Mouse (Mus musculus): ENCODE measurements around the gene Iqce. TPM values are rescaled to one million over a fixed set of nuclear protein-coding genes. Genes with fewer than 3 reads are reported as not detected.

Iqce gene
- polyA plus RNA-seq, 1 experiment = 30.0 TPM

DNA sequence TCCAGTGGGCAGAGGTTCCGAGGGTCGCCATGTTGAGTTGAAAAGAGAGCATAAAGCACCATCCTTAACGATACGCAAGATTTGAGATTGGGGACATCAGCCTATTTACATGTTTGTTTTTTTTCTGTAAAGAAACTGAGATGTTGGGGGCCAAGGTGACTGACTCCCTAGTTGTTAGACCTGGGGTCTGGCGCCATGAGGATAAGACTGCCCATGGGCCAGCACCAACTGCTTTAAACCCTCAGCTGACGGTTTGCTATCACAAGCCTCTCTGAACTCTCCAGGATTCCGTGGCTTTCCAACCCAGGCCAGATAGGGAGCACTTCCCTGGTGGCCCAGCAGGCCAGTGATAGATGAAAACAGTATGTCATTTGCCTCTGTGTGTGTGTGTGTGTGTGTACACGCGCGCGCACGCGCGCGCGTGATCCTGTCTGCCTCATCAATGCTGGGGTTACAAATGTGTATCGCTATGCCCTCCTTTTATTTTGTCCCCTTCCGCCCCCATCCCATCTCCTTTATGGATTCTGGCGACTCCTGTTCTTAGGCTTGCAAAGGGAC lies 519 bp upstream of the Iqce start:
- Histone ChIP-seq H3K4me3 (ENCODE audit: control insufficient read depth, insufficient read depth, low read length) (no peak overlapping the region), H3K36me3 (ENCODE audit: control insufficient read depth, insufficient read depth, low read length) (no peaks in the 10 kb centered on the region), H3K4me1 (replicated peaks; ENCODE audit: control insufficient read depth, insufficient read depth, low read length) (peaks cover 28% of the 10 kb centered on the region), H3K27ac (ENCODE audit: control insufficient read depth, insufficient read depth, low read length) (peak overlapping the region; percentile 8; the same call in 1 of the 2 replicates), H3K27me3 (ENCODE audit: control insufficient read depth, insufficient read depth, low read length) (no peaks in the 10 kb centered on the region)
- TF ChIP-seq CTCF (IDR thresholded peaks at IDR 0.05; ENCODE audit: borderline replicate concordance, control insufficient read depth, extremely low read depth, insufficient read depth, low read length, poor library complexity) (no peak), POLR2A (IDR thresholded peaks at IDR 0.05; ENCODE audit: control insufficient read depth, extremely low read depth, insufficient read depth, low read length, poor library complexity) (no peak)
- DNase-seq = peak; percentile 13
- WGBS = 88% methylated on average over 19 of the region's 19 CpGs

GRCm38 (mm10) chr5:140701661-140702060 lies 517 bp downstream of the Iqce start:
- DNase-seq = no peak
- Histone ChIP-seq H3K36me3 (ENCODE audit: control insufficient read depth, insufficient read depth, low read length) (no peaks in the 10 kb centered on the region), H3K27me3 (ENCODE audit: control insufficient read depth, insufficient read depth, low read length) (no peaks in the 10 kb centered on the region), H3K4me1 (replicated peaks; ENCODE audit: control insufficient read depth, insufficient read depth, low read length) (peaks cover 28% of the 10 kb centered on the region), H3K27ac (ENCODE audit: control insufficient read depth, insufficient read depth, low read length) (no peak overlapping the region), H3K4me3 (ENCODE audit: control insufficient read depth, insufficient read depth, low read length) (peak overlapping the region; percentile 77)
- TF ChIP-seq POLR2A (IDR thresholded peaks at IDR 0.05; ENCODE audit: control insufficient read depth, extremely low read depth, insufficient read depth, low read length, poor library complexity) (no peak), CTCF (IDR thresholded peaks at IDR 0.05; ENCODE audit: borderline replicate concordance, control insufficient read depth, extremely low read depth, insufficient read depth, low read length, poor library complexity) (no peak)
- under 1% methylated on average over 25 of the region's 25 CpGs for WGBS

- H3K4me3 ChIP-seq (ENCODE audit: control insufficient read depth, insufficient read depth, low read length) = no peak overlapping the region
- no peak for DNase-seq
- no peak for TF ChIP-seq POLR2A (IDR thresholded peaks at IDR 0.05; ENCODE audit: control insufficient read depth, extremely low read depth, insufficient read depth, low read length, poor library complexity)
- no peak for TF ChIP-seq CTCF (IDR thresholded peaks at IDR 0.05; ENCODE audit: borderline replicate concordance, control insufficient read depth, extremely low read depth, insufficient read depth, low read length, poor library complexity)
Measured at GRCm38 (mm10) chr5:140699776-140700175, 2.4 kb downstream of the Iqce start.

DNA sequence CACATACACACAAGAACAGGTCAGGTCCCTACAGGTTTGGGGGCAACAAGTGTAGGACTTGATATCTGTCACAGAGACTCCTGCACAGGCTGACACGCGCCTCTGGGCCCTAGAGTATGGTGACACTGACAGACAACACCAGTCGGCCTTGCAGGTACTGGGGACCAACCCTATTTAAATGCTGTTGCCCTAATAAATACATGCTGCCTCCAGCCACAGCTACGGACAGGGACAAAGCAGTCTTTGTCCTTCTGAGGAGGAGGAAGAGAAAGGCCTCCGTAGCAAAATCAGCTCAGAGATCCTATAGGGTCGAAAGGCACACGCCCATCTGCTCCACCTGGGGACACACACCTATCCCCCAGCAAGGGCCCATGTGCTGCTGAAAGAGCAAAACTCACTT lies 6.2 kb downstream of the Iqce start:
- Histone ChIP-seq H3K36me3 (ENCODE audit: control insufficient read depth, insufficient read depth, low read length) (no peaks in the 10 kb centered on the region), H3K4me3 (ENCODE audit: control insufficient read depth, insufficient read depth, low read length) (no peak overlapping the region), H3K4me1 (replicated peaks; ENCODE audit: control insufficient read depth, insufficient read depth, low read length) (peaks cover under 1% of the 10 kb centered on the region), H3K27me3 (ENCODE audit: control insufficient read depth, insufficient read depth, low read length) (no peaks in the 10 kb centered on the region), H3K27ac (ENCODE audit: control insufficient read depth, insufficient read depth, low read length) (no peak overlapping the region)
- TF ChIP-seq CTCF (IDR thresholded peaks at IDR 0.05; ENCODE audit: borderline replicate concordance, control insufficient read depth, extremely low read depth, insufficient read depth, low read length, poor library complexity) (no peak), POLR2A (IDR thresholded peaks at IDR 0.05; ENCODE audit: control insufficient read depth, extremely low read depth, insufficient read depth, low read length, poor library complexity) (no peak)
- WGBS = 94% methylated on average over 7 of the region's 7 CpGs
- no peak for DNase-seq

More at GRCm38 (mm10) chr5:140699776-140700175, 2.4 kb downstream of the Iqce start:
- peaks cover 18% of the 10 kb centered on the region for H3K4me1 ChIP-seq (replicated peaks; ENCODE audit: control insufficient read depth, insufficient read depth, low read length)
- 92% methylated on average over 9 of the region's 9 CpGs for WGBS
- H3K27me3 ChIP-seq (ENCODE audit: control insufficient read depth, insufficient read depth, low read length) = no peaks in the 10 kb centered on the region
- no peak overlapping the region for H3K27ac ChIP-seq (ENCODE audit: control insufficient read depth, insufficient read depth, low read length)
- H3K36me3 ChIP-seq (ENCODE audit: control insufficient read depth, insufficient read depth, low read length) = no peaks in the 10 kb centered on the region

- no peak overlapping the region for H3K4me3 ChIP-seq (ENCODE audit: control insufficient read depth, insufficient read depth, low read length)
- no peaks in the 10 kb centered on the region for H3K4me1 ChIP-seq (replicated peaks; ENCODE audit: control insufficient read depth, insufficient read depth, low read length)
- DNase-seq = no peak
- no peaks in the 10 kb centered on the region for H3K27me3 ChIP-seq (ENCODE audit: control insufficient read depth, insufficient read depth, low read length)
- H3K27ac ChIP-seq (ENCODE audit: control insufficient read depth, insufficient read depth, low read length) = no peak overlapping the region
- H3K36me3 ChIP-seq (ENCODE audit: control insufficient read depth, insufficient read depth, low read length) = peaks cover 5% of the 10 kb centered on the region; the same call in 1 of the 2 replicates
- TF ChIP-seq POLR2A (IDR thresholded peaks at IDR 0.05; ENCODE audit: control insufficient read depth, extremely low read depth, insufficient read depth, low read length, poor library complexity) (no peak), CTCF (IDR thresholded peaks at IDR 0.05; ENCODE audit: borderline replicate concordance, control insufficient read depth, extremely low read depth, insufficient read depth, low read length, poor library complexity) (no peak)
- 94% methylated on average over 3 of the region's 3 CpGs for WGBS
Measured at GRCm38 (mm10) chr5:140688434-140688833, 13.7 kb downstream of the Iqce start.

DNA sequence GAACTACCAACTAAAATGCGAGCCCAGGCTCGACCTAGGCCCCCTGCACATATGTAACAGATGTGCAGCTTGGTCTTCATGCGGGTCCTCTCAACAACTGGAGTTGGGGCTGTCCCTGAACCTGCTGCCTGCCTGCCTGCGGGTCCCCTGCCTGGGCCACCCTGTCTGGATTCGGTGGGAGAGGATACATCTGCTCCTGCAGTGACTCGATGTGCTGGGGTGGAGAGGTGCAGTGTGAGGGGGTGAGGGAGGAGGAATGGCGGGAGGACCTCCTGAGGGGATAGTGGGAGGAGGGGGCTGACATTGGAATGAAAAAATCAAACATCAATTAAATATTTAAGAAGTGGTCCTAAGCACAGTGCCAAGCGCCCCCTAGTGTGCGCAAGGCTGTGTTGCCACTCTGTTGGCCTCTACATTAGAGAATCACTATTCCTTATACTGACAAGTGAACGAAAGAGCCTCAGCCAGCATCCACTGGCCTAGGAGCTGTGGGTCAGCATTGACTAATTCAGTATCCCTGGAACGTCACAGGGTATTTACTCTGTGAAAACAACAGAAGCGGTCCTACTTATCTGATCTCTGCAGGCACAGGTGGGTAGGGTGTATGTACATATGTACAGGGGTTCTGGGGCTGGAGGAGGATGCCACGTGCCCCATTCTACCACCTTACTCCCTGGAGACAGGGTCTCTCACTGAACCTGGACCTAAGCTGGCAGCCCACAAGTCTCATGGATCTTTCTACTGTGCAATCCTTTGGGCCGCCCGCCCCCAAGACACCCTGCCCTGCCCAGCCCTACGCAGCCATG lies 17.6 kb downstream of the Iqce start:
- H3K27ac ChIP-seq (ENCODE audit: control insufficient read depth, insufficient read depth, low read length) = no peak overlapping the region
- no peak overlapping the region for H3K4me3 ChIP-seq (ENCODE audit: control insufficient read depth, insufficient read depth, low read length)
- peaks cover 3% of the 10 kb centered on the region; the same call in 1 of the 2 replicates for H3K36me3 ChIP-seq (ENCODE audit: control insufficient read depth, insufficient read depth, low read length)
- TF ChIP-seq POLR2A (IDR thresholded peaks at IDR 0.05; ENCODE audit: control insufficient read depth, extremely low read depth, insufficient read depth, low read length, poor library complexity) (no peak), CTCF (IDR thresholded peaks at IDR 0.05; ENCODE audit: borderline replicate concordance, control insufficient read depth, extremely low read depth, insufficient read depth, low read length, poor library complexity) (no peak; the same call in 1 of the 2 replicates)
- H3K4me1 ChIP-seq (replicated peaks; ENCODE audit: control insufficient read depth, insufficient read depth, low read length) = no peaks in the 10 kb centered on the region
- WGBS = 82% methylated on average over 16 of the region's 16 CpGs
- H3K27me3 ChIP-seq (ENCODE audit: control insufficient read depth, insufficient read depth, low read length) = no peaks in the 10 kb centered on the region
- peak; percentile 47 for DNase-seq
